Mouse (Mus musculus): ENCODE data around the gene Siva1.
A peak's percentile ranks its signal among the peaks of the same experiment; 100 is the strongest.

DNA sequence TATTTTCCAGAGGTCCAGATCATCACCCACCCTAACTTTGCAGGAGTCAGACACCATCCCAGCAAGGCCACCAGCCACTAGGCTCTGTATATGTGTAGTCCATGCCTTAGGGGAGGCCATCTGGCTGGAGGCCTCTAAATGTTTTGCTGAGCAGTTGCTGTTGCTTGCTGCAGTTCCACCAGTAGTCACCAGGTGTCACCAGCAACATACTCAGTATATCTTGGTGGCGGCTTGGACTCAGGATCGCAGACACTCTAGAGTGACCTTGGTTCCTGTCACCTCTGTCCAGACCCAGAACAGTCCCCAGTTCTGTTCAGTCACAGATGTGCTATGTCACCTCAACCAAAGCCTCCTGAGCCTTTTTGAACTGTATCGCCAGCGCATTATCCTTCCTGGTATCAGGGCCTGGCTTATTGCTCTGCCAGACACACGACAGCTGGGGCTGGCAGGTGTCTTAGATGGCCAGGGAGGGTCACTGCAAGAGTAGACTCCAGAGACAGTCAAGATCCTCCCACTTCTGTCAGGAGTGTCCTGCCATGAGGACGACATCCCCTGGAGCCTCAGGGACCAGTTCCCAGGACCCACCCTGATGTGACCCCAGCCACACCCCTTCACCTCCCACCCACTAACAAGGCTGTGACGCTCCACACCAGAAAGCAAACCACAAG is 8.8 kb downstream of the Siva1 start:
- peak; percentile 69 for TF ChIP-seq CTCF (IDR thresholded peaks at IDR 0.05; ENCODE audit: control insufficient read depth, insufficient read depth, insufficient read length)
- TF ChIP-seq USF1 (IDR thresholded peaks at IDR 0.05; ENCODE audit: low read depth): no peak
- no peak for TF ChIP-seq MYOG (IDR thresholded peaks at IDR 0.05; ENCODE audit: control insufficient read depth, extremely low read depth, insufficient read length)
- TF ChIP-seq MAX (IDR thresholded peaks at IDR 0.05): no peak
- TF ChIP-seq FOSL1 (IDR thresholded peaks at IDR 0.05; ENCODE audit: insufficient read depth, low read length, poor library complexity, severe bottlenecking): no peak
- peak; percentile 6 for TF ChIP-seq MYOD1 (IDR thresholded peaks at IDR 0.05; ENCODE audit: control insufficient read depth, insufficient read length, low read depth)
